Mouse (Mus musculus) heart, embryonic 11.5 days (tissue): Measurements from ENCODE around the gene Hid1. TPM values are rescaled to one million over a fixed set of nuclear protein-coding genes. Genes with fewer than 3 reads are reported as not detected.

Source experiments
- ATAC-seq: fragments of 200-750 bp; cut with Nextera tagmentation; replicated peaks from 2 replicates; pipeline ENCODE4 v1.8.0; 2017; ENCODE audit warnings: moderate library complexity; ENCODE audit not compliant: insufficient number of reproducible peaks, low FRiP score, low TSS enrichment
- H3K27ac ChIP-seq: fragments of 300-500 bp; sonication (generic); 2 replicates; pipeline ENCODE4 v1.5.1; 2014; ENCODE audit warnings: mild to moderate bottlenecking, low read depth, low read length
- H3K27me3 ChIP-seq: fragments of 300-500 bp; sonication (generic); 2 replicates; pipeline ENCODE4 v1.6.1; 2014; ENCODE audit warnings: mild to moderate bottlenecking, low read length, mixed read lengths; ENCODE audit not compliant: control insufficient read depth, insufficient read depth
- H3K36me3 ChIP-seq: fragments of 300-500 bp; sonication (generic); 2 replicates; pipeline ENCODE4 v1.6.1; 2014; ENCODE audit warnings: mild to moderate bottlenecking, low read length, moderate library complexity, mixed read lengths; ENCODE audit not compliant: control insufficient read depth, insufficient read depth
- H3K4me1 ChIP-seq: fragments of 300-500 bp; sonication (generic); 2 replicates; pipeline ENCODE4 v1.6.1; 2014; ENCODE audit warnings: low read length; ENCODE audit not compliant: control insufficient read depth, insufficient read depth
- H3K4me2 ChIP-seq: fragments of 300-500 bp; sonication (generic); 2 replicates; pipeline ENCODE4 v1.6.1; 2014; ENCODE audit warnings: mild to moderate bottlenecking, moderate library complexity
- H3K4me3 ChIP-seq: fragments of 300-500 bp; sonication (generic); 2 replicates; pipeline ENCODE4 v1.5.1; 2014; ENCODE audit warnings: low read depth, low read length
- H3K9ac ChIP-seq: fragments of 300-500 bp; sonication (generic); 2 replicates; pipeline ENCODE4 v1.6.1; 2014; ENCODE audit warnings: mild to moderate bottlenecking, low read depth, low read length, moderate library complexity
- H3K9me3 ChIP-seq: fragments of 300-500 bp; sonication (generic); replicated peaks from 2 replicates; pipeline ENCODE4 v1.6.1; 2016; ENCODE audit warnings: low read length; ENCODE audit not compliant: control insufficient read depth
- WGBS: fragments of 180-500 bp; shearing (Covaris S2); extraction: QIAGEN DNeasy Blood & Tissue Kit; methylation state at CpG from one replicate; pipeline ENCODE4 v1.1.7; 2014; ENCODE audit not compliant: insufficient replicate concordance; 5-methylcytosine and 5-hydroxymethylcytosine counted together
- polyA plus RNA-seq: library from polyadenylated mRNA; unstranded; fragments of >200 nt; fragmentation: Nextera tagmentation; extraction: Ambion mirVana; gene quantifications from 2 replicates; pipeline ENCODE4 v1.2.1, GENCODE M21; 2014

Gene Hid1
- polyA plus RNA-seq, 1 experiment from 2014 or later, result 6.2 TPM

GRCm38 (mm10) chr11:115300745-115301144 is 66.8 kb downstream of the Hid1 start:
- Histone ChIP-seq H3K27ac (no peak overlapping the region), H3K9ac (no peak overlapping the region), H3K4me2 (no peak overlapping the region), H3K4me1 (peaks cover 4% of the 10 kb centered on the region; the same call in 1 of the 2 replicates), H3K36me3 (no peaks in the 10 kb centered on the region), H3K27me3 (peaks cover 33% of the 10 kb centered on the region), H3K9me3 (no peaks in the 10 kb centered on the region), H3K4me3 (no peak overlapping the region)
- ATAC-seq, result no peak
- whole genome bisulfite sequencing, result 72% methylated on average over 4 of the region's 4 CpGs

DNA sequence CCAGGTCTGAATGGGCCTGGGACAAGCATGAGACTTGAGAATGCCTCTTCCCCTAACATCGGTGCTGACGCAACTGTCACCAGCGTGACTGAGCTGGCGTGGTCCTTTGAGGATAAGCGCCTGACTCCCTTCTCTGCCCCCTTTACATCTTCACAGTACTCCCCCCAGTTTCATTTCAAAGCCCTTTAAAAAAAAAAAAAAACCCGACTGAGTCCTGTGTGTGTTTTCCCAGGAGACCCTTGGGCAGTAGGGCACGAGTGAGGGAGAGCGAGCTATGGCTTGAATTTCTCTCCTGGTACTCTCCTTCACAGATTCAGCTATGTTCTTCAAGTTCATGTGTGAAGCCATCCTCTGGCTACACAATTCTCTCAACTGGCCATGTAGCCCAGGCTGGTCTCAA is 69.4 kb downstream of the Hid1 start:
- H3K36me3 ChIP-seq, result no peaks in the 10 kb centered on the region
- H3K4me3 ChIP-seq, result no peak overlapping the region
- H3K27ac ChIP-seq, result no peak overlapping the region
- no peak overlapping the region for H3K9ac ChIP-seq
- ATAC-seq, result no peak
- no peak overlapping the region for H3K4me2 ChIP-seq
- H3K9me3 ChIP-seq, result no peaks in the 10 kb centered on the region
- H3K4me1 ChIP-seq, result peaks cover 4% of the 10 kb centered on the region; the same call in 1 of the 2 replicates
- H3K27me3 ChIP-seq, result peaks cover 36% of the 10 kb centered on the region
- 53% methylated on average over 8 of the region's 8 CpGs for WGBS

Other genes starting within 250 kb of the Hid1 start
- gene Cd300lf, start 233.8 kb downstream of the Hid1 start, polyA plus RNA-seq, result 0.19 and 0.20 TPM in 2 replicates
- gene Slc9a3r1, start 204.4 kb downstream of the Hid1 start, polyA plus RNA-seq, result 26.4 and 31.1 TPM in 2 replicates
- 7.5 and 8.2 TPM in 2 replicates for gene Tmem104, start 180.3 kb downstream of the Hid1 start, polyA plus RNA-seq
- gene Nat9, start 179.9 kb downstream of the Hid1 start, polyA plus RNA-seq, result 13.7 and 15.7 TPM in 2 replicates
- 0.13 TPM in 1 of 2 replicates, not detected in the other for gene Grin2c, start 100.5 kb downstream of the Hid1 start, polyA plus RNA-seq
- gene Fdxr, start 90.7 kb downstream of the Hid1 start, polyA plus RNA-seq, result 10.0 and 12.0 TPM in 2 replicates
- 0.89 and 1.2 TPM in 2 replicates for gene Fads6, start 70.1 kb downstream of the Hid1 start, polyA plus RNA-seq
- not detected in 2 replicates for gene Otop2, start 60.6 kb downstream of the Hid1 start, polyA plus RNA-seq
- 0.06 and 0.17 TPM in 2 replicates for gene Ush1g, start 45.7 kb downstream of the Hid1 start, polyA plus RNA-seq
- not detected in 2 replicates for gene Otop3, start 33.0 kb downstream of the Hid1 start, polyA plus RNA-seq
- gene Cdr2l, start 14.2 kb upstream of the Hid1 start, polyA plus RNA-seq, result 6.2 and 7.8 TPM in 2 replicates
- gene Mrpl58, start 36.0 kb upstream of the Hid1 start, polyA plus RNA-seq, result 163 and 177 TPM in 2 replicates
- gene Atp5h, start 52.2 kb upstream of the Hid1 start, polyA plus RNA-seq, result 1,505 and 1,518 TPM in 2 replicates
- 12.0 and 12.7 TPM in 2 replicates for gene Kctd2, start 52.4 kb upstream of the Hid1 start, polyA plus RNA-seq
- gene Trim80, start 72.8 kb upstream of the Hid1 start, polyA plus RNA-seq, result 0.26 TPM in 1 of 2 replicates, not detected in the other
- not detected in 2 replicates for gene Slc16a5, start 94.7 kb upstream of the Hid1 start, polyA plus RNA-seq
- 5.1 and 5.7 TPM in 2 replicates for gene Armc7, start 107.9 kb upstream of the Hid1 start, polyA plus RNA-seq
- 70.5 and 76.3 TPM in 2 replicates for gene Nt5c, start 124.1 kb upstream of the Hid1 start, polyA plus RNA-seq
- 434 and 457 TPM in 2 replicates for gene Jpt1, start 146.6 kb upstream of the Hid1 start, polyA plus RNA-seq
- gene Sumo2, start 168.5 kb upstream of the Hid1 start, polyA plus RNA-seq, result 702 and 712 TPM in 2 replicates
- 131 and 133 TPM in 2 replicates for gene Nup85, start 196.7 kb upstream of the Hid1 start, polyA plus RNA-seq
- 97.7 and 104 TPM in 2 replicates for gene Mrps7, start 236.2 kb upstream of the Hid1 start, polyA plus RNA-seq
- gene Gga3, start 236.3 kb upstream of the Hid1 start, polyA plus RNA-seq, result 17.9 and 21.0 TPM in 2 replicates
- gene Mif4gd, start 245.2 kb upstream of the Hid1 start, polyA plus RNA-seq, result 22.7 TPM in 2 replicates